Comparison of ENCODE assay signal across 10 mouse cellular contexts in genomic region chr6:4414166-4414565, GRCm38 (mm10).
DNase-seq lines count a peak whose midpoint lies in the region; ATAC-seq and TF ChIP-seq lines count a peak whose summit lies in the region.
"Had no signal": no experiment of that assay in that cellular context is flagged by ENCODE, and none has a peak within 500 bp of the region (broad histone marks: within the 10 kb centered on the region; RNA-seq: fewer than 3 reads in every experiment).

No protein-coding gene starts in this region.

- intact Hi-C loops in heart, adult 2 months (cut with DNase I) = loop anchor here (2.0 to 10.0 kb wide), 3 partner anchors 131 to 971 kb away; partner anchors contain the start of gene Asb4

- H3K9me3 ChIP-seq in heart, embryonic 10.5 days = no peaks in the 10 kb centered on the region
- H3K9me3 ChIP-seq: embryonic facial prominence, embryonic 13.5 days; limb, embryonic 15.5 days had no signal

- 45% methylated on average over 6 of the region's 6 CpGs for WGBS in heart, adult 2 months
- WGBS in heart, embryonic 10.5 days = 36% methylated on average over 6 of the region's 6 CpGs

- H3K79me2 ChIP-seq in heart, adult 2 months (replicated peaks; ENCODE audit: control insufficient read depth, insufficient read depth, low read length) = no peaks in the 10 kb centered on the region

- no peak for TF ChIP-seq POLR2A in heart, adult 2 months (IDR thresholded peaks at IDR 0.05; ENCODE audit: insufficient read depth, low read depth, low read length)

- H3K4me3 ChIP-seq in heart, adult 2 months = no peak overlapping the region
- no peak overlapping the region for H3K4me3 ChIP-seq in heart, embryonic 10.5 days
- H3K4me3 ChIP-seq: embryonic facial prominence, embryonic 13.5 days; limb, embryonic 15.5 days had no signal

- peaks cover 1% of the 10 kb centered on the region; the same call in 1 of the 2 replicates for H3K4me1 ChIP-seq in heart, adult 2 months (ENCODE audit: control insufficient read depth, insufficient read depth, low read length)
- 0 out of 2 replicates have a peak, but pooled peaks cover 6% of the 10 kb centered on the region for H3K4me1 ChIP-seq in heart, embryonic 10.5 days

- no peak overlapping the region for H3K27ac ChIP-seq in heart, adult 2 months
- no peak overlapping the region for H3K27ac ChIP-seq in heart, embryonic 10.5 days
- H3K27ac ChIP-seq: embryonic facial prominence, embryonic 13.5 days; limb, embryonic 15.5 days had no signal

- H3K27me3 ChIP-seq in heart, adult 2 months (ENCODE audit: control insufficient read depth, insufficient read depth, low read length) = no peaks in the 10 kb centered on the region
- no peaks in the 10 kb centered on the region for H3K27me3 ChIP-seq in heart, embryonic 10.5 days (ENCODE audit: insufficient read depth, poor library complexity, severe bottlenecking)
- H3K27me3 ChIP-seq: embryonic facial prominence, embryonic 13.5 days; limb, embryonic 15.5 days had no signal

- no peak for TF ChIP-seq EP300 in heart, adult 2 months (IDR thresholded peaks at IDR 0.05; ENCODE audit: insufficient read depth, low read depth, low read length)

- no peak overlapping the region for H3K9ac ChIP-seq in heart, adult 2 months (ENCODE audit: low read depth, low read length)
- H3K9ac ChIP-seq: embryonic facial prominence, embryonic 13.5 days; limb, embryonic 15.5 days had no signal

- peak; percentile 90 for TF ChIP-seq CTCF in heart, adult 2 months (IDR thresholded peaks at IDR 0.05)

- peak; percentile 47 to 68 for DNase-seq in heart, adult 2 months
- no peak for DNase-seq in heart, embryonic 10.5 days (ENCODE audit: low spot score)
- peak; percentile 59 for DNase-seq in 416B (ENCODE audit: low read depth)
- peak; percentile 84 for DNase-seq in ZHBTc4 (ENCODE audit: low read depth, low spot score)
- peak; percentile 65 for DNase-seq in embryo, embryonic 11 days
- DNase-seq in kidney, postnatal 4 days = peak; percentile 74 to 78
- DNase-seq in retina, embryonic 14.5 days (ENCODE audit: low spot score) = peak; percentile 70

- ATAC-seq in erythroid progenitor cell, adult 5-6 weeks (replicated peaks; ENCODE audit: low FRiP score, poor library complexity, severe bottlenecking) = no peak

- H3K36me3 ChIP-seq in heart, adult 2 months (ENCODE audit: control insufficient read depth, insufficient read depth, low read length) = no peaks in the 10 kb centered on the region
- no peaks in the 10 kb centered on the region for H3K36me3 ChIP-seq in heart, embryonic 10.5 days
- H3K36me3 ChIP-seq: embryonic facial prominence, embryonic 13.5 days; limb, embryonic 15.5 days had no signal
